Mouse (Mus musculus): ENCODE results near the gene Slc7a6os. TPM values are rescaled to one million over a fixed set of nuclear protein-coding genes. Genes with fewer than 3 reads are reported as not detected.
"Not testable (repeated sequence)": the region's sequence is repeated elsewhere in the genome, so short reads cannot be mapped to it uniquely, and the experiment has no call there.

The Slc7a6os gene
- polyA plus RNA-seq, 1 experiment from 2014 or later: 31.7 TPM

- H3K4me3 ChIP-seq: peak overlapping the region; percentile 59
- H3K9me3 ChIP-seq: no peaks in the 10 kb centered on the region
- peak overlapping the region; percentile 71 for H3K9ac ChIP-seq
- peak overlapping the region; percentile 63 for H3K4me2 ChIP-seq
- peak; percentile 28; the same call in 1 of the 2 replicates for ATAC-seq (ENCODE audit: insufficient number of reproducible peaks, low FRiP score, low TSS enrichment, low read depth)
- H3K4me1 ChIP-seq: peaks cover 14% of the 10 kb centered on the region; the same call in 1 of the 2 replicates
- H3K27me3 ChIP-seq: no peaks in the 10 kb centered on the region
- under 1% methylated on average over 35 of the region's 35 CpGs for WGBS
- H3K27ac ChIP-seq: peak overlapping the region; percentile 91
- peaks cover 40% of the 10 kb centered on the region for H3K36me3 ChIP-seq
Measured at GRCm38 (mm10) chr8:106210035-106210731, 552 bp downstream of the Slc7a6os start.

DNA sequence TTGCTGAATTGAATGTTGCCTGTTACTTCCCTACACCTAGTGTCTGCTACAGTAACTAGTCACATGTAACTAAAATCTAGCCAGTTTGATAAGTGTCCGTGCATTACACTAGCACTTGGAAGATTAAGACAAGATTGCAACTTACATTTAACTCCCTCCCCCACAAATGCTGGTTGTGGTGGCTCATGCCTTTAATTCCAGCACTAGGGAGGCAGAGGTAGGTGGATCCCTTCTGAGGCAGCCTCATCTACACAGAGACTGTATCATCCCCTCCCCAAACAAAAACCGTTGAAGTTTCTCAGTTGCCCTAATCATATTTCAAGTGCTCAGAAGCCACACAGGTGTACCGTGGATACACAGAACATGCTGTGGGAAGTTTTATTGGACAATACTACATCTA, 11.1 kb downstream of the Slc7a6os start:
- not testable (repeated sequence) for ATAC-seq (ENCODE audit: insufficient number of reproducible peaks, low FRiP score, low TSS enrichment, low read depth)
- H3K36me3 ChIP-seq: peaks cover 86% of the 10 kb centered on the region
- 82% methylated on average over 3 of the region's 3 CpGs for WGBS

DNA sequence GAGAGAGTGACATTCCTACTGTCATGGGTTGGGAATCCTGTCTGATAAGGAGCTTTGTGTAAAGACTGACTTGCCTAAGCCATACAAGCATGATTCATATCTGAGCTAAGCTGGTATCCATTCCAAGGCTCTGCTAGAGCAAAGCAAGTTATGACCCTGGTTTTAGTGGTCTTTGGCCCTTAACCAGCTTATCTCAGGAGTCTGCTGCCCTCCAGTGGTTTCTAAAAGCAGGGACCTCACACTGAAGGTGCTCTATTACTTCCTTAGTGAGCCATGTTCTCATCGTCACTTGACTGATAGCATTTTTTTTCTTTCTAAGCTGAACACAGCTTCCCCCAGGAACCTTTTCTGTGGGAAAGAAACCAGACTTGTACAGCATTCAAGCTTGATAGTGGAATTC, 12.0 kb downstream of the Slc7a6os start:
- peaks cover 88% of the 10 kb centered on the region for H3K36me3 ChIP-seq
- H3K4me2 ChIP-seq: no peak overlapping the region
- no peak for ATAC-seq (ENCODE audit: insufficient number of reproducible peaks, low FRiP score, low TSS enrichment, low read depth)
- H3K27ac ChIP-seq: no peak overlapping the region
- no peaks in the 10 kb centered on the region for H3K4me1 ChIP-seq
- H3K9me3 ChIP-seq: no peaks in the 10 kb centered on the region
- no peak overlapping the region for H3K4me3 ChIP-seq
- no peaks in the 10 kb centered on the region for H3K27me3 ChIP-seq
- 14% methylated on average over 1 of the region's 1 CpGs for WGBS
- no peak overlapping the region for H3K9ac ChIP-seq

More for the DNA sequence above, 11.1 kb downstream of the Slc7a6os start:
- not testable (repeated sequence) for H3K9me3 ChIP-seq, H3K9ac ChIP-seq, H3K4me3 ChIP-seq, H3K27me3 ChIP-seq, H3K27ac ChIP-seq, H3K4me2 ChIP-seq, H3K4me1 ChIP-seq

- WGBS: 85% methylated on average over 5 of the region's 5 CpGs
- H3K27ac ChIP-seq: no peak overlapping the region
- ATAC-seq (ENCODE audit: insufficient number of reproducible peaks, low FRiP score, low TSS enrichment, low read depth): no peak
Measured at GRCm38 (mm10) chr8:106194062-106194461, 16.7 kb downstream of the Slc7a6os start.

DNA sequence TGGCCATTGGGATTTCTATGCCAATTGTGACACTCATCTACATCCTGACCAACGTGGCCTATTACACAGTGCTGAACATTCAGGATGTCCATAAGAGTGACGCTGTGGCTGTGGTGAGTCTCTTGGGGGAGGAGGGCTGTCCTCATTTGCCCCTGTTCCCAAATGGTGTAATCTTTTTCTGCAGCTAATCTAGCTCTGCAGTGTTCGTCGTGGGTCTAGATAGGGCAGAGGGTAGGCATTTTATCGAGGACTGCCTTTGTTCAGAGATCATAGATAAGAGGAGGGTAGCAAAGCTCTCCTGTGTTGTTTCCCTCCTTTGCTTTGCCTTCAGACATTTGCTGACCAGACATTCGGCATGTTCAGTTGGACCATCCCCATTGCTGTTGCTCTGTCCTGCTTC, 17.6 kb downstream of the Slc7a6os start:
- Histone ChIP-seq H3K27ac (no peak overlapping the region), H3K4me2 (no peak overlapping the region), H3K4me1 (no peaks in the 10 kb centered on the region), H3K9me3 (no peaks in the 10 kb centered on the region), H3K9ac (no peak overlapping the region), H3K27me3 (no peaks in the 10 kb centered on the region), H3K4me3 (no peak overlapping the region), H3K36me3 (peaks cover 68% of the 10 kb centered on the region)
- 88% methylated on average over 6 of the region's 6 CpGs for WGBS
- ATAC-seq (ENCODE audit: insufficient number of reproducible peaks, low FRiP score, low TSS enrichment, low read depth): no peak

More at GRCm38 (mm10) chr8:106194062-106194461, 16.7 kb downstream of the Slc7a6os start:
- no peaks in the 10 kb centered on the region for H3K27me3 ChIP-seq
- no peaks in the 10 kb centered on the region for H3K9me3 ChIP-seq
- H3K9ac ChIP-seq: no peak overlapping the region
- H3K4me1 ChIP-seq: no peaks in the 10 kb centered on the region
- no peak overlapping the region for H3K4me3 ChIP-seq
- H3K36me3 ChIP-seq: peaks cover 72% of the 10 kb centered on the region
- H3K4me2 ChIP-seq: no peak overlapping the region

GRCm38 (mm10) chr8:106191639-106192038, 19.1 kb downstream of the Slc7a6os start:
- H3K4me2 ChIP-seq: no peak overlapping the region
- no peak overlapping the region for H3K27ac ChIP-seq
- ATAC-seq (ENCODE audit: insufficient number of reproducible peaks, low FRiP score, low TSS enrichment, low read depth): no peak
- WGBS: 84% methylated on average over 5 of the region's 5 CpGs
- H3K36me3 ChIP-seq: peaks cover 66% of the 10 kb centered on the region
- H3K4me3 ChIP-seq: no peak overlapping the region
- no peaks in the 10 kb centered on the region for H3K4me1 ChIP-seq
- no peaks in the 10 kb centered on the region for H3K9me3 ChIP-seq
- H3K27me3 ChIP-seq: no peaks in the 10 kb centered on the region
- H3K9ac ChIP-seq: no peak overlapping the region

- H3K36me3 ChIP-seq: peaks cover 41% of the 10 kb centered on the region
- no peak for ATAC-seq (ENCODE audit: insufficient number of reproducible peaks, low FRiP score, low TSS enrichment, low read depth)
Measured at GRCm38 (mm10) chr8:106189162-106189561, 21.6 kb downstream of the Slc7a6os start.

DNA sequence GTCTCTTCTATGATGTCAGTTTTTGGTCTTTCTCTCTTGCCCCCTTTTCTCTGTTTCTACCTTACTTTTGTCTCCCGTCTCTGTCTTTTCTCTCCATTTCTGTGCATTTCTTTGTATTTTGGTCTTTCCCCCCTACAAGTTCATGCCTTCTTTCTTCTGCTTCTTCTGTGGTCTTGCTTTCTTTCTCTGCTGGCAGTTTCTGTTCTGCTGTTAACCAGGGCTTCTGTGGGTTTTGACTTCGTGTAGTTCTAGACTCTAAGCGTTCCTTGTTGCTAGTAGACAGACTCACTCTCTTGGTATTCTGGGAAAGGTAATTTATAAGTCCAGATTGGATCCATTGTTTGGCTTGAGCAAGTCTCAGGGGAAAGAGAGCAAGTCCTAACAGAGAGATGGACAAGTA, 24.3 kb downstream of the Slc7a6os start:
- no peaks in the 10 kb centered on the region for H3K27me3 ChIP-seq
- no peak overlapping the region for H3K4me3 ChIP-seq
- 92% methylated on average over 3 of the region's 3 CpGs for WGBS
- no peak overlapping the region for H3K9ac ChIP-seq
- no peak overlapping the region for H3K4me2 ChIP-seq
- H3K36me3 ChIP-seq: peaks cover 29% of the 10 kb centered on the region
- no peak for ATAC-seq (ENCODE audit: insufficient number of reproducible peaks, low FRiP score, low TSS enrichment, low read depth)
- 0 out of 2 replicates have a peak, but pooled peaks cover 3% of the 10 kb centered on the region for H3K4me1 ChIP-seq
- no peaks in the 10 kb centered on the region for H3K9me3 ChIP-seq
- 0 out of 2 replicates have a peak overlapping the region, but pooled peaks have one; percentile 1 for H3K27ac ChIP-seq

More at GRCm38 (mm10) chr8:106189162-106189561, 21.6 kb downstream of the Slc7a6os start:
- no peak overlapping the region for H3K9ac ChIP-seq
- WGBS: 83% methylated on average over 4 of the region's 4 CpGs
- H3K4me2 ChIP-seq: no peak overlapping the region
- H3K4me3 ChIP-seq: no peak overlapping the region
- no peaks in the 10 kb centered on the region for H3K9me3 ChIP-seq
- no peaks in the 10 kb centered on the region for H3K27me3 ChIP-seq
- H3K4me1 ChIP-seq: 0 out of 2 replicates have a peak, but pooled peaks cover 3% of the 10 kb centered on the region
- H3K27ac ChIP-seq: no peak overlapping the region

DNA sequence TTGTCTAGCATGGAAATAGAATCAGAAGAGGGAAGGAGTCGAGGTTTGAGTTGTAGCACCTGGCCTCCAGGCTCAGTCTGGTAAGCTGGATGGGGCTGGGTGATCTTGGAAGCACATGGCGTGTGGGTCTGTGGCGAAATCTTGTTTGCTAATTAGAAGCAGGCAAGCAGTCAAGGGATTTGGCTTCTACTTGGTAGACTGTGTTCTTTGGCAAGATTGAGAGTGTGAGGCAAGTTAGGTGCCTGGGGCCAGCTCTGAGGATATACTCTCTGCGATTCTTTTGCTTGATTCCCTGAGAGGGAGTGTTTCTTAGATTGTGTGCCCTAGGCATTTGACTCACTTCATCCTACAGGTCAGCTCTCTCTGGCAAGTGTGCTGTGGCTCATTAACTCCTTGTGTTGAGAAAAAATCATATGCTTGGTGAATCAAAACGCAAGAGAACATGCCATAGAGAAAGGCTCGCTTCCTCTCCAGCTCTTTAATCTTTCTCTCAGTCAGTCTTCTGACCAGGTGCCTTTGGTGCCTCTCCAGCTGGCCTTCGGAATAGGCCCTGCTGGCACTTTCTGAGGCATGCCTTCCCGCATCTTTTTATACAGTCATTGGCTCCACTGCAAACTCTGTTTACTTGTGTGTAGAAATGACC, 25.0 kb downstream of the Slc7a6os start:
- H3K9me3 ChIP-seq: no peaks in the 10 kb centered on the region
- 58% methylated on average over 8 of the region's 8 CpGs for WGBS
- 0 out of 2 replicates have a peak, but pooled peaks have one; percentile 40 for ATAC-seq (ENCODE audit: insufficient number of reproducible peaks, low FRiP score, low TSS enrichment, low read depth)

GRCm38 (mm10) chr8:106178428-106178827, 32.3 kb downstream of the Slc7a6os start:
- WGBS: 69% methylated on average over 2 of the region's 2 CpGs

More for the DNA sequence above, 25.0 kb downstream of the Slc7a6os start:
- no peak overlapping the region for H3K9ac ChIP-seq
- H3K4me1 ChIP-seq: 0 out of 2 replicates have a peak, but pooled peaks cover 3% of the 10 kb centered on the region
- H3K36me3 ChIP-seq: peaks cover 26% of the 10 kb centered on the region
- no peak overlapping the region for H3K4me3 ChIP-seq
- no peak overlapping the region for H3K4me2 ChIP-seq
- H3K27ac ChIP-seq: peak overlapping the region; percentile 1; the same call in 1 of the 2 replicates
- no peaks in the 10 kb centered on the region for H3K27me3 ChIP-seq

GRCm38 (mm10) chr8:106177594-106177993, 33.1 kb downstream of the Slc7a6os start:
- 62% methylated on average over 1 of the region's 1 CpGs for WGBS
- Histone ChIP-seq H3K4me3 (no peak overlapping the region), H3K4me1 (peaks cover 15% of the 10 kb centered on the region), H3K27me3 (no peaks in the 10 kb centered on the region), H3K9me3 (no peaks in the 10 kb centered on the region), H3K9ac (no peak overlapping the region), H3K36me3 (0 out of 2 replicates have a peak, but pooled peaks cover 16% of the 10 kb centered on the region), H3K27ac (no peak overlapping the region), H3K4me2 (no peak overlapping the region)
- ATAC-seq (ENCODE audit: insufficient number of reproducible peaks, low FRiP score, low TSS enrichment, low read depth): no peak

More at GRCm38 (mm10) chr8:106178428-106178827, 32.3 kb downstream of the Slc7a6os start:
- H3K9me3 ChIP-seq: no peaks in the 10 kb centered on the region
- H3K27ac ChIP-seq: no peak overlapping the region
- H3K4me2 ChIP-seq: no peak overlapping the region
- peaks cover 15% of the 10 kb centered on the region for H3K4me1 ChIP-seq
- H3K27me3 ChIP-seq: no peaks in the 10 kb centered on the region
- H3K36me3 ChIP-seq: 0 out of 2 replicates have a peak, but pooled peaks cover 19% of the 10 kb centered on the region
- ATAC-seq (ENCODE audit: insufficient number of reproducible peaks, low FRiP score, low TSS enrichment, low read depth): no peak
- H3K4me3 ChIP-seq: no peak overlapping the region
- H3K9ac ChIP-seq: no peak overlapping the region

DNA sequence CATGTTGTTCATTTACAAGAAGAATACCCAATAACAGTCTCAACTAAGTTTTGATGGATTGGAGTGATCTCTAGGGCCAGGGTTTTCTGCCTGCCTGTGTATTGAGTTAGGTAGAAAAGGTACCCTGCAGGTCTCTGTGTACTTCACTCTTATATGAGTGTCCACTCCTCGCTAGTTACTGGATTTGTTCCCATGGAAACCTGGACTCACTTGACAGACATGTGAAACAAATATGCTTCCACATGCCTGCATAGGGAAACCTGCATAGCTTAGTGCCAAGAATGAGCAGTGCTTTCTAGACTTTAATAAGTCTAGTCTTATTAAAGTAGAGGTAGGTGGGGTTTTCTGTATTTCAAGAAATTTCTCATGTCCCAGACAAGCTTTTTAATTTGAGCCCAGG, 33.8 kb downstream of the Slc7a6os start:
- Histone ChIP-seq H3K36me3 (0 out of 2 replicates have a peak, but pooled peaks cover 10% of the 10 kb centered on the region), H3K27ac (0 out of 2 replicates have a peak overlapping the region, but pooled peaks have one; percentile 27), H3K27me3 (no peaks in the 10 kb centered on the region), H3K4me1 (peaks cover 15% of the 10 kb centered on the region), H3K4me2 (no peak overlapping the region), H3K4me3 (no peak overlapping the region), H3K9ac (no peak overlapping the region), H3K9me3 (no peaks in the 10 kb centered on the region)
- ATAC-seq (ENCODE audit: insufficient number of reproducible peaks, low FRiP score, low TSS enrichment, low read depth): no peak
- 11% methylated on average over 1 of the region's 1 CpGs for WGBS
